Mouse (Mus musculus): Measurements from ENCODE around the gene Clec16a. TPM values are rescaled to one million over a fixed set of nuclear protein-coding genes. Genes with fewer than 3 reads are reported as not detected.

The Clec16a gene
- polyA plus RNA-seq, 1 experiment from 2014 or later, result 69.0 TPM

DNA sequence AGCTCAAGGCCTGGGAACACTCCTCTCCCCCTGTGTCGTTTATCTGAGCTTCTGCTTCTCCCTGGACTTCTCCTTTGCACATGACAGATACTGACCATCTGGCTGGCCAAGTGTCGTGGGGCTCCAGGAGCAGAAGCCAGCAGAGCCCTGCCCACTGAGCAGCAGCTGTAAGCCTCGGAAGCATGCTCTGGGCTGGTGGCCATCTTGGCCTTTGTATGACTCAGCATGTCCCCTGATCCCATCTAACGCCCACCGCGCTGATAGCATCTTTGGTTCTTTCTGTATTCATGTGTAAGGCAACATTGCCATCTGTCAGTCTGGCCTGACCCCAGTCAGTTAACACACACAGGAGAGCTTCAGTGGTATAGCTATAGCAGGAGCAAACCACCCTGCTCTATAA, 174.8 kb downstream of the Clec16a start:
- Histone ChIP-seq H3K4me2 (no peak overlapping the region), H3K4me1 (replicated peaks) (0 out of 2 replicates have a peak, but pooled peaks cover 2% of the 10 kb centered on the region), H3K4me3 (no peak overlapping the region), H3K9me3 (no peaks in the 10 kb centered on the region), H3K9ac (no peak overlapping the region), H3K27me3 (no peaks in the 10 kb centered on the region), H3K27ac (replicated peaks) (no peak overlapping the region), H3K36me3 (no peaks in the 10 kb centered on the region)
- 66% methylated on average over 6 of the region's 6 CpGs for WGBS
- no peak for ATAC-seq (ENCODE audit: low read depth)

DNA sequence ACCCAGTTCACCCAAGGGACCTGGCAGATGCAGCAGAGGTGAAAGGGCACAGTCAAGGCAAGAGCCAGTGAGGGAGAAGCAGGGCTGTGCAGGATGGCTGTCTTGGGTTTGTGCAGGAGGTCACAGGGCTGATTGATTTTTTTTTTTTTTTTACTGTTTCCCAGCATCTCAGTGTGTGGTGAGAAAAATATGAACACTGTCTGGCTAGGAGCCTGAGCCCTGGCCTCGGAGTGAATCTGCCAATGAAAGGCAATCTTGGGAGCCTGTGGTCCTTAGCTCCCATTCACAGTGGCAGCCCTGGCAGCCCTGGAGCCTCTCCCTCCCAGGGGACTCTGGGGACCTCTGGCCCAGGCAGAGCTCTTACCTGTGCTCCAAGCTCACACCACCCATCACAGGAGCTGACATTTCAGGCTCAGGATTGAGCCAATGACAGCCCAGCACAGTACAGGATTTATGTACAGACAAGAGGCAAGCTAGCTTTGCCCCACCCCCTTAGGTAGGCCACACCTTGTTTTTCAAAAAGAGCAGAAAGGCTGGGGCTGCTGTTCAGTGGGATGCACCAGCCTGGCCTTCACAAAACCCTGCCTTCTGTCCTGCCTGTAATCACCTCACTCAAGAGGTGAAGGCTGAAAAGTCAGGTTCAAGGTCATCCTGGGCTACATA, 177.9 kb downstream of the Clec16a start:
- H3K9ac ChIP-seq, result no peak overlapping the region
- 50% methylated on average over 1 of the region's 1 CpGs for WGBS
- ATAC-seq (ENCODE audit: low read depth), result 0 out of 2 replicates have a peak, but pooled peaks have one; percentile 23

DNA sequence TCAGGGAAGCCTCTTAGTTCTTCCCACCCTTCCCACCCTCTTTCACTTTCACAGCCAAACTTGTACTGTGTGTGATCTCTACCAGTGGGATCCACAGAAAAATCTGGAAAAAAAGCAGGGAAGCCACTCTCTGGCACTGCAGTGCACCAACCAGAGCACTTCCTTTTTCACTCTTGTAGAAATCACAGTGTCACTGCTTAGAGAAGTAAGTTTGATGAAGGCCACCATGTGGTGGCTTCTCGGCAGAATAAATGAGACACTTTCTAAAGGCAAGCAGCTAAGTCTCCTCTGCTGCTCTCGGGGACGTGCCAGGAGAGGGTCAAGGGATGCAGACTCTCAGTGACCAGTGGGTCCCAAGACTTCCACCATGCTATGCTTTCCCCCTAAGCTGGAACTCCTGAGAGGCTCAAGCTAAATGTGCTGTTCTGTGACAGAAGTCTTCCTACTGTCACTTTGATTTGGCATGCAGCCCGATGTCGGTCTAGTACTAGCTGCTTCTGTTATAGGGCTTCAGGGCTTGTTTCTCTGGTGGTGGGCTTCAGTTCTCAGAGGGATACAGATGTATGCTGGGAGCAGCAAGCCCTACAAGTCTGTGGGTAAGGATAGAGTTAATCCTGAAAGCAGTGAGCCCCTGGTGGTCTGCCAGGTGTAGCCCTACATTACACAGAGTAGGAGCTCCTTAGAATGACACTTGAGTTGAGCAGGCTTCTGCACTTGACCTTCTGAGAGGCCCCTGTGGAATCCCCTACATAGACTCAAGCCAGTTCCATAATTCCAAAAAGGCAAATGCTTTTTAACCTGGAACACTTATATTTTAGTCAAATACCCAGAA, 178.9 kb downstream of the Clec16a start:
- Histone ChIP-seq H3K4me1 (replicated peaks) (peaks cover 15% of the 10 kb centered on the region), H3K9me3 (no peaks in the 10 kb centered on the region), H3K27me3 (no peaks in the 10 kb centered on the region), H3K27ac (replicated peaks) (no peak overlapping the region), H3K4me3 (no peak overlapping the region), H3K9ac (no peak overlapping the region), H3K36me3 (no peaks in the 10 kb centered on the region), H3K4me2 (no peak overlapping the region)
- 83% methylated on average over 5 of the region's 5 CpGs for WGBS
- no peak for ATAC-seq (ENCODE audit: low read depth)

More for the DNA sequence above, 177.9 kb downstream of the Clec16a start:
- Histone ChIP-seq H3K4me3 (no peak overlapping the region), H3K36me3 (no peaks in the 10 kb centered on the region), H3K27me3 (no peaks in the 10 kb centered on the region), H3K27ac (replicated peaks) (no peak overlapping the region), H3K4me1 (replicated peaks) (peaks cover 5% of the 10 kb centered on the region), H3K4me2 (no peak overlapping the region), H3K9me3 (no peaks in the 10 kb centered on the region)

DNA sequence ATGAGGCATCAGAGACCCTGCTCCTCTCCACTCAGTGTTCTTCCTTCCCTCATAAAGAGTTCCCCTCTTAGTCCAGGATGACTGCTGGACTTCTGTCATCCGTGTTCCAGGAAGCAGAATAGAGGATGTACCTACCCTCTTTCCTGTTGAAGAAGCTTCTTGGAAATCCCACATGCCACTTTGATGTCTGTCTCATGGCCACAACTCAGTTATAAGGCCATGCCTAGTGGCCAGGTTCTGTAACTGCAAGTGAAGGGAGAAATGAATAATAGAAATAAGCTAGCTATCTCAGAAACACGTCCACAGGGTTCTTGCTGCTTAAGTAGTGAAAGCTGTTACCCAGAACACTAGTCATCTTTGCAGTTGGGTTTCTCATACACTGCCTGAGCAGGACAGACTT, 180.0 kb downstream of the Clec16a start:
- Histone ChIP-seq H3K4me3 (no peak overlapping the region), H3K27ac (replicated peaks) (no peak overlapping the region), H3K4me1 (replicated peaks) (peaks cover 15% of the 10 kb centered on the region), H3K9ac (no peak overlapping the region), H3K9me3 (no peaks in the 10 kb centered on the region), H3K36me3 (no peaks in the 10 kb centered on the region), H3K27me3 (no peaks in the 10 kb centered on the region), H3K4me2 (no peak overlapping the region)
- WGBS, result 69% methylated on average over 2 of the region's 2 CpGs
- no peak for ATAC-seq (ENCODE audit: low read depth)

DNA sequence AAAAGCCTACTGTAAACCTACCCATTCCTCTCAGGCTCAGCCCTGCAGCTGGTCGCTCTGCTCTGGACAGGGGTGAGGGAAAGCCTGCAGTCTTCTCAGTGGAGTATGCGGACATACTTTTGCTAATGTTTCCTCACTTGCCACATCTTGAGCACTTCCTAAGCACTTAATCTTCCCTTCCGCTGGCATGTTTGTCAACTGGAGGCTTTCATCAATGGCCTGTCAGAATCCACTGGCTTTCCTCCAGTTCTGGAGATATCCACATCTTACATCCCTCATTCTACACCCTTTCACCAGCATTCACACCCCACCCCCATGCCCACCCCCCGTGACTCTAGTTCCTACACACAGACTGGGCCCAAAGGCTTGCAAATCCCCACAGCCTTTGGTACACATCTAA, 182.5 kb downstream of the Clec16a start:
- WGBS, result 86% methylated on average over 4 of the region's 4 CpGs
- no peak overlapping the region for H3K9ac ChIP-seq
- no peak overlapping the region for H3K4me2 ChIP-seq
- no peak for ATAC-seq (ENCODE audit: low read depth)
- H3K4me3 ChIP-seq, result no peak overlapping the region
- H3K9me3 ChIP-seq, result no peaks in the 10 kb centered on the region
- H3K27ac ChIP-seq (replicated peaks), result peak overlapping the region; percentile 9; the same call in 1 of the 2 replicates
- H3K4me1 ChIP-seq (replicated peaks), result peaks cover 15% of the 10 kb centered on the region
- no peaks in the 10 kb centered on the region for H3K36me3 ChIP-seq
- no peaks in the 10 kb centered on the region for H3K27me3 ChIP-seq

DNA sequence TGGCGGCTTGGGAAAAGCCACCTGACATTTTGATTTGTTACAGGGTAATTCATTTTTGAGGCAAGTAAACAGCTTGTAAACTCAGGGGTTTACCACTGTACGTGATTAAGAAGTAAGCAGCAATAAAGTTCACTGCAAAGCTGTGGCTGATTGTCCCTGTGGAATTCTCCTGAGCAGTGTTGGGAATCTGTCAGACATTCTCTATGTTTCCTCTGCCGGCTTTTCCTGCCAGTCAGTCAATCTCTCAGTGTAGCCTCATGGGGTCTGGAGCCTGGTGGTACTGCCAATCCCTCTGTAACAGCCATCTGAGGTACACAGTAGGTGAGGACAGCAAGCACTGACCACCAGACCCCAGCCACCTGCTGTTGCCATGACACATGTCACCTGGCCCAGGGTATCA, 183.7 kb downstream of the Clec16a start:
- Histone ChIP-seq H3K9ac (no peak overlapping the region), H3K4me3 (no peak overlapping the region), H3K9me3 (no peaks in the 10 kb centered on the region), H3K4me2 (no peak overlapping the region), H3K27ac (replicated peaks) (no peak overlapping the region; the same call in 1 of the 2 replicates), H3K36me3 (no peaks in the 10 kb centered on the region), H3K27me3 (no peaks in the 10 kb centered on the region), H3K4me1 (replicated peaks) (peaks cover 15% of the 10 kb centered on the region)
- peak; percentile 71; the same call in 1 of the 2 replicates for ATAC-seq (ENCODE audit: low read depth)
- 16% methylated on average over 3 of the region's 3 CpGs for WGBS

DNA sequence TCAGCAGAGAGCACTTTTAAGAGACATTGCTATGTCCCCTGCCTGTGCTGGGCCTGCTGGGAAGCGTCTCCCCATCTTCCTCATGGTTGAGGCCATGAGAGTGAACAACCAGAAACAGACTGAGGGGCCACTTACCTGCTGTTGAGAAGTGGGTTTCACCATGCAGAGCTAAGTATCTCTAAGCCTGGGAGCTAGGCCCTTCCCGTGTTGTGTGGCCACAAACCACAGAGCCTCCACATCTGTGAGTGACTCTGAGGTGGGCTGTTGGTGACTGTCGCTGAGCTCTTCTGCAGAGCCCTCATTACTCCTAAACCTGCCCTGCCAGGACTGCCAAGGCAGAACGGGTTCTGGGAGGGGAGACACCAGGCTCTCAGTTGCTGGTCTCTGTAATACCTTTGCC, 185.8 kb downstream of the Clec16a start:
- Histone ChIP-seq H3K4me3 (no peak overlapping the region), H3K27ac (replicated peaks) (no peak overlapping the region), H3K4me2 (no peak overlapping the region), H3K36me3 (no peaks in the 10 kb centered on the region), H3K27me3 (no peaks in the 10 kb centered on the region), H3K9ac (no peak overlapping the region), H3K4me1 (replicated peaks) (peaks cover 15% of the 10 kb centered on the region), H3K9me3 (no peaks in the 10 kb centered on the region)
- no peak for ATAC-seq (ENCODE audit: low read depth)
- WGBS, result 84% methylated on average over 4 of the region's 4 CpGs

DNA sequence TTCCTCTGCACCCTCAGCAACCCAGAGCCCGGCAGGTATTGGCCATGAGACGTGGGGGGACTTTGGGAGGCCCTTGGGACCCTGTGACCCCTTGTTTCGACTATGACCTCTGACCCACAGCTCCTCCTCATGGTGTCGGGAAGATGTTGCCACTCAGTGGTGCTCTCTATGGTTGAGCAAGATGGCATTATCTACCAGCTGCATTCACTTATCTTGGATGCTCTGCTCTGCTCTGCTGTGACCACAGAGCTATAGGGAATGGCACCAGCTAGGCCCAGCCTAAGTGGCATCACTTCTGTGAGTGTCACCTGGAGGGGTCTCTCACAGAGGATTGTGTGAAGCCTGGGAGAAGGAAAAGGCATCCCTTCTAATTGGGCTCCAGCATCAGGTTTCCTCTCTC, 186.6 kb downstream of the Clec16a start:
- H3K9me3 ChIP-seq, result no peaks in the 10 kb centered on the region
- H3K27ac ChIP-seq (replicated peaks), result no peak overlapping the region
- H3K4me2 ChIP-seq, result no peak overlapping the region
- peaks cover 15% of the 10 kb centered on the region for H3K4me1 ChIP-seq (replicated peaks)
- H3K36me3 ChIP-seq, result no peaks in the 10 kb centered on the region
- no peak for ATAC-seq (ENCODE audit: low read depth)
- no peak overlapping the region for H3K4me3 ChIP-seq
- no peaks in the 10 kb centered on the region for H3K27me3 ChIP-seq
- WGBS, result 84% methylated on average over 4 of the region's 4 CpGs
- H3K9ac ChIP-seq, result no peak overlapping the region

DNA sequence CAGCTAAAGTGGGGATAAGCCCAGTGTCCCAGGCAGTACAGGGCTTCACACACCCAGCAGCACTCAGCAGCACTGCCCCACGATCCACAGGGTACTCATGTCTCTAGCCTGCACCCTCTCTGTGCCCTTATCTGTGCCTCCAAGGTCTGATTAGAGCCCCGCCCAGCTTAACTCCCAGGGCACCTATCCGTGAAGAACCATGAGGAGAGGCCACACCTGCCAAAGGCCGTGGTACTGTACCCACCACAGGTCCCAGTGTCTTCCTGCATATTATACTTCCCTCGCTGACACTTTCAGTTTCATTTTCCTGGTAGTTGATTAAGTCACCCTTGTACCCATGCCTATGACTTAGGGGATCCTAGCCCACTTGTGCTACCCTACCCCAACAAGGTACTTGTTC, 187.3 kb downstream of the Clec16a start:
- H3K4me1 ChIP-seq (replicated peaks), result peaks cover 15% of the 10 kb centered on the region
- H3K4me2 ChIP-seq, result no peak overlapping the region
- no peaks in the 10 kb centered on the region for H3K36me3 ChIP-seq
- no peak overlapping the region for H3K4me3 ChIP-seq
- no peaks in the 10 kb centered on the region for H3K27me3 ChIP-seq
- H3K27ac ChIP-seq (replicated peaks), result no peak overlapping the region
- no peak for ATAC-seq (ENCODE audit: low read depth)
- 86% methylated on average over 5 of the region's 5 CpGs for WGBS
- H3K9ac ChIP-seq, result no peak overlapping the region
- no peaks in the 10 kb centered on the region for H3K9me3 ChIP-seq

DNA sequence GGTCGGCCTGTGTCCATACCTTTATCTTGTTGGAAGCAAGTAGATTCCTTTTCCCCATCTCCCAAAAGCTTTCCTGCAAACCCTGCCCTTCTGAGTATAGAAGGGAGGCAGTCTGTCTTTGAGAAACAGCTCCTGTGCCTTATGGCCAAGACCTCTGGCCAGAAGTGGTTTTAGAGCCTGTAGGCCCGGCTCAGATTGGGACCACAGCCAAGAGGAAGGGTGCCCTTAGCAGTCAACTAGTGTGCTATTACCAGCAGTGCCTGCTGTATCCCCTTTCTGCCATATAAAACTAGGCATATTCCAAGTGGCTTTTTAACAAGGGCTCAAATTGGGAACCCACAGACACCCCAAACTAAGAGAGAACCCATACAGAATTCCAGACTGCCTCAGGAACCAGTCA, 190.6 kb downstream of the Clec16a start:
- H3K27ac ChIP-seq (replicated peaks), result no peak overlapping the region
- no peaks in the 10 kb centered on the region for H3K9me3 ChIP-seq
- no peak for ATAC-seq (ENCODE audit: low read depth)
- no peaks in the 10 kb centered on the region for H3K27me3 ChIP-seq
- no peak overlapping the region for H3K4me2 ChIP-seq
- no peaks in the 10 kb centered on the region for H3K4me1 ChIP-seq (replicated peaks)
- H3K36me3 ChIP-seq, result 0 out of 2 replicates have a peak, but pooled peaks cover 3% of the 10 kb centered on the region
- no peak overlapping the region for H3K9ac ChIP-seq
- no peak overlapping the region for H3K4me3 ChIP-seq
- WGBS, result 88% methylated on average over 2 of the region's 2 CpGs

DNA sequence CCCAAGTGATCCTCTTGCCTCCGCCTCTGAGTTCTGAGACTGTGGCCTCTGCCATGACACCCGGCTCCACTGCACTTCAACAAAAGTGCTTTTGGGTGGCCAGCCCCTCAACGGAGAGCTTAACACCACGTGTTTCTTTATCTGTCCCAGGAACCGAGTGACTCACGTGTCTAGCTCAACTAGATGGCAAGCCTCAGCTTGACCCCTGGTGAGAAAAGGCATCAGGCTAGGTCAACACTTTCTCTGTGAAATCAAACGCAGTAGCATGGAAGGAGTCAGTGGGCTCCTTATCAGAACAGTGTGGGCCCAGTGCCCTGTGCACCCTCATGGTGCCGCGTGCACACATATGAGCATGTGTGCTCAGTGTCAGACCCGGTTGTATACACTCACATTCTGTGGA, 191.2 kb downstream of the Clec16a start:
- ATAC-seq (ENCODE audit: low read depth), result no peak
- H3K27me3 ChIP-seq, result no peaks in the 10 kb centered on the region
- H3K9me3 ChIP-seq, result no peaks in the 10 kb centered on the region

DNA sequence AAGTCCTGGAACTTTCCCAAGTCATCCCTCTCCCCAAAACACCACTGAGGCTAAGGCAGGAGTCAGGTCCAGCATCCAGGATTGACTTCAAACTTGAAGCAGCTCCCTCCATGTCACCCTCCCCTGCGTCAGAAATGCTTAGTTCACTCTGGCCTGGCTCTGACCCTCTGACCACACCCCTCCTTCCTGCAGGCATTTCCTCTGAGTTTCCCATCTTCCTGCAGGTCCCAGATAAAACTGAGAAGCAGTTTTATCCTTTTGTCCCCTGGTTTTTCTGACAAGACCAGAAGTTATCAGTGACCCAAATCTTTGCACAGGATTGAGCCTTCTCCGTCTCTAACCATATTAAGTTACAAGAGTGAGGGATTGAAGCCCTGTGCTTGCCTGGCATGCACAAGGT, 192.4 kb downstream of the Clec16a start:
- ATAC-seq (ENCODE audit: low read depth), result no peak
- Histone ChIP-seq H3K9me3 (no peaks in the 10 kb centered on the region), H3K36me3 (peaks cover 10% of the 10 kb centered on the region; the same call in 1 of the 2 replicates), H3K27me3 (no peaks in the 10 kb centered on the region), H3K9ac (no peak overlapping the region), H3K4me3 (no peak overlapping the region), H3K4me2 (no peak overlapping the region), H3K4me1 (replicated peaks) (no peaks in the 10 kb centered on the region), H3K27ac (replicated peaks) (no peak overlapping the region; the same call in 1 of the 2 replicates)
- WGBS, result 69% methylated on average over 2 of the region's 2 CpGs

More for the DNA sequence above, 191.2 kb downstream of the Clec16a start:
- WGBS, result 85% methylated on average over 10 of the region's 10 CpGs
- Histone ChIP-seq H3K27ac (replicated peaks) (no peak overlapping the region), H3K4me1 (replicated peaks) (no peaks in the 10 kb centered on the region), H3K36me3 (0 out of 2 replicates have a peak, but pooled peaks cover 3% of the 10 kb centered on the region), H3K9ac (no peak overlapping the region), H3K4me3 (no peak overlapping the region), H3K4me2 (no peak overlapping the region)

Data from neural tube, embryonic 13.5 days (tissue).